Mouse (Mus musculus) MEL (cell line): ENCODE measurements around the gene Gm10197. TPM values are rescaled to one million over a fixed set of nuclear protein-coding genes. Genes with fewer than 3 reads are reported as not detected.

Experiments used
- DNase-seq: peaks from one replicate; pipeline ENCODE4 v3.0.0; 2011; ENCODE audit warnings: low read depth, low spot score
- H3K27ac ChIP-seq: 2 replicates; pipeline ENCODE4 v1.5.1; 2012; ENCODE audit warnings: low read depth, mild to moderate bottlenecking, control low read depth, low read length, moderate library complexity; ENCODE audit not compliant: control insufficient read depth
- H3K27me3 ChIP-seq, 2 experiments: fragments of 150-350 bp in 1 of 2; sonication (generic) in 1 of 2; 2 replicates each; pipeline ENCODE4 v1.6.1; 2012; ENCODE audit warnings: low read length in 2 of 2, mild to moderate bottlenecking in 2 of 2, improper control_type of control experiment in 1 of 2, moderate library complexity in 1 of 2; ENCODE audit not compliant: insufficient read depth in 2 of 2, control insufficient read depth in 1 of 2
- H3K36me3 ChIP-seq, 2 experiments: 2 replicates each; pipeline ENCODE4 v1.6.1; 2012 to 2014; ENCODE audit warnings: low read length in 2 of 2, improper control_type of control experiment in 1 of 2, inconsistent platforms in 1 of 2, mild to moderate bottlenecking in 1 of 2; ENCODE audit not compliant: insufficient read depth in 2 of 2, control insufficient read depth in 1 of 2
- H3K4me1 ChIP-seq, 2 experiments: fragments of 150-350 bp in 1 of 2; sonication (generic) in 1 of 2; 2 replicates each; pipeline ENCODE4 v1.6.1; 2012; ENCODE audit warnings: low read length in 2 of 2, improper control_type of control experiment in 1 of 2, mild to moderate bottlenecking in 1 of 2; ENCODE audit not compliant: insufficient read depth in 2 of 2, control insufficient read depth in 1 of 2
- H3K4me3 ChIP-seq, 2 experiments: fragments of 150-350 bp in 1 of 2; sonication (generic) in 1 of 2; 2 replicates each; pipeline ENCODE4 v1.5.1; 2012; ENCODE audit warnings: low read depth in 2 of 2, low read length in 2 of 2, mild to moderate bottlenecking in 2 of 2, moderate library complexity in 2 of 2, control low read depth in 1 of 2, improper control_type of control experiment in 1 of 2; ENCODE audit not compliant: control insufficient read depth in 1 of 2, insufficient read depth in 1 of 2
- H3K79me2 ChIP-seq: 2 replicates; pipeline ENCODE4 v1.6.1; 2012; ENCODE audit warnings: mild to moderate bottlenecking, low read length, moderate library complexity; ENCODE audit not compliant: control insufficient read depth, poor library complexity, insufficient read depth
- H3K9ac ChIP-seq: 2 replicates; pipeline ENCODE4 v1.6.1; 2012; ENCODE audit warnings: low read depth, mild to moderate bottlenecking, control low read depth, low read length, moderate library complexity; ENCODE audit not compliant: control insufficient read depth, poor library complexity, severe bottlenecking
- H3K9me3 ChIP-seq: fragments of 150-350 bp; sonication (generic); replicated peaks from 2 replicates; pipeline ENCODE4 v1.6.1; 2012; ENCODE audit warnings: mild to moderate bottlenecking, low read length, improper control_type of control experiment, moderate library complexity; ENCODE audit not compliant: insufficient read depth
- BHLHE40 ChIP-seq: IDR thresholded peaks from 2 replicates; pipeline ENCODE4 v1.6.1; 2012; ENCODE audit warnings: low read depth, mild to moderate bottlenecking, inconsistent platforms, low read length, improper control_type of control experiment, borderline replicate concordance
- CHD1 ChIP-seq: IDR thresholded peaks from 2 replicates; pipeline ENCODE4 v1.6.1; 2012; ENCODE audit warnings: low read depth, mild to moderate bottlenecking, inconsistent platforms, low read length, improper control_type of control experiment
- CHD2 ChIP-seq: IDR thresholded peaks from 2 replicates; pipeline ENCODE4 v1.6.1; 2011; ENCODE audit warnings: low read length, improper control_type of control experiment
- E2F4 ChIP-seq: IDR thresholded peaks from 2 replicates; pipeline ENCODE4 v1.6.1; 2011; ENCODE audit warnings: low read depth, low read length, improper control_type of control experiment, borderline replicate concordance
- EP300 ChIP-seq, 2 experiments: IDR thresholded peaks; 2 replicates each; pipeline ENCODE4 v1.6.1; 2011; ENCODE audit warnings: improper control_type of control experiment in 2 of 2, low read length in 2 of 2, low read depth in 1 of 2, mild to moderate bottlenecking in 1 of 2
- ETS1 ChIP-seq: IDR thresholded peaks from 2 replicates; pipeline ENCODE4 v1.6.1; 2012; ENCODE audit warnings: low read depth, mild to moderate bottlenecking, inconsistent platforms, low read length, improper control_type of control experiment, moderate library complexity
- GATA1 ChIP-seq: IDR thresholded peaks from 2 replicates; pipeline ENCODE4 v1.6.1; 2011; ENCODE audit warnings: low read depth, low read length, improper control_type of control experiment
- HCFC1 ChIP-seq: IDR thresholded peaks from 2 replicates; pipeline ENCODE4 v1.6.1; 2012; ENCODE audit warnings: low read depth, mild to moderate bottlenecking, inconsistent platforms, low read length, improper control_type of control experiment, moderate library complexity
- JUND ChIP-seq: IDR thresholded peaks from 2 replicates; pipeline ENCODE4 v1.6.1; 2011; ENCODE audit warnings: low read depth, mild to moderate bottlenecking, improper control_type of control experiment, low read length
- KAT2A ChIP-seq: conservative IDR thresholded peaks from 2 replicates; pipeline ENCODE4 v1.6.1; 2012; ENCODE audit warnings: low read depth, low read length, improper control_type of control experiment, inconsistent platforms
- MAX ChIP-seq: IDR thresholded peaks from 2 replicates; pipeline ENCODE4 v1.6.1; 2011; ENCODE audit warnings: low read length, improper control_type of control experiment
- MAZ ChIP-seq: IDR thresholded peaks from 2 replicates; pipeline ENCODE4 v1.6.1; 2012; ENCODE audit warnings: low read depth, mild to moderate bottlenecking, inconsistent platforms, low read length, improper control_type of control experiment
- MXI1 ChIP-seq: IDR thresholded peaks from 2 replicates; pipeline ENCODE4 v1.6.1; 2011; ENCODE audit warnings: mild to moderate bottlenecking, low read depth, low read length, improper control_type of control experiment
- MYC ChIP-seq: IDR thresholded peaks from 2 replicates; pipeline ENCODE4 v1.6.1; 2011; ENCODE audit warnings: low read depth, mild to moderate bottlenecking, low read length, improper control_type of control experiment, moderate library complexity
- NELFE ChIP-seq: IDR thresholded peaks from 2 replicates; pipeline ENCODE4 v1.6.1; 2011; ENCODE audit warnings: low read depth, low read length, improper control_type of control experiment
- NRF1 ChIP-seq: IDR thresholded peaks from 2 replicates; pipeline ENCODE4 v1.6.1; 2014; ENCODE audit warnings: low read depth, mild to moderate bottlenecking, inconsistent platforms, low read length, improper control_type of control experiment, moderate library complexity; ENCODE audit not compliant: poor library complexity, insufficient read depth, severe bottlenecking
- POLR2A ChIP-seq, 2 experiments: IDR thresholded peaks; 2 replicates each; pipeline ENCODE4 v1.6.1; 2011 to 2012; ENCODE audit warnings: low read length in 2 of 2, mild to moderate bottlenecking in 2 of 2, control low read depth in 1 of 2, improper control_type of control experiment in 1 of 2, low read depth in 1 of 2, moderate library complexity in 1 of 2; ENCODE audit not compliant: control insufficient read depth in 1 of 2, insufficient read depth in 1 of 2, poor library complexity in 1 of 2
- POLR2AphosphoS2 ChIP-seq: IDR thresholded peaks from 2 replicates; pipeline ENCODE4 v1.6.1; 2011; ENCODE audit warnings: low read length, improper control_type of control experiment
- POLR2AphosphoS5 ChIP-seq: IDR thresholded peaks from 2 replicates; pipeline ENCODE4 v1.6.1; 2012; ENCODE audit warnings: low read depth, borderline replicate concordance, mild to moderate bottlenecking, inconsistent platforms, low read length, moderate library complexity, mixed read lengths
- RAD21 ChIP-seq: IDR thresholded peaks from 2 replicates; pipeline ENCODE4 v1.6.1; 2011; ENCODE audit warnings: mild to moderate bottlenecking, low read depth, low read length, improper control_type of control experiment
- RCOR1 ChIP-seq: IDR thresholded peaks from 2 replicates; pipeline ENCODE4 v1.6.1; 2012; ENCODE audit warnings: low read depth, mild to moderate bottlenecking, inconsistent platforms, low read length, improper control_type of control experiment
- SMC3 ChIP-seq: IDR thresholded peaks from 2 replicates; pipeline ENCODE4 v1.6.1; 2011; ENCODE audit warnings: low read depth, low read length, improper control_type of control experiment
- TBP ChIP-seq: IDR thresholded peaks from 2 replicates; pipeline ENCODE4 v1.8.0; 2011; ENCODE audit warnings: low read depth, low read length, improper control_type of control experiment
- TCF12 ChIP-seq: IDR thresholded peaks from 2 replicates; pipeline ENCODE4 v1.6.1; 2014; ENCODE audit warnings: low read depth, mild to moderate bottlenecking, inconsistent platforms, low read length, improper control_type of control experiment, moderate library complexity
- USF1 ChIP-seq: IDR thresholded peaks from 2 replicates; pipeline ENCODE4 v1.6.1; 2014; ENCODE audit warnings: low read depth, mild to moderate bottlenecking, inconsistent platforms, low read length, improper control_type of control experiment, moderate library complexity
- USF2 ChIP-seq, 2 experiments: IDR thresholded peaks; 2 replicates each; pipeline ENCODE4 v1.6.1; 2011 to 2012; ENCODE audit warnings: improper control_type of control experiment in 2 of 2, low read length in 2 of 2, borderline replicate concordance in 1 of 2, inconsistent platforms in 1 of 2, low read depth in 1 of 2, mild to moderate bottlenecking in 1 of 2; ENCODE audit not compliant: insufficient read depth in 1 of 2
- ZC3H11A ChIP-seq: IDR thresholded peaks from 2 replicates; pipeline ENCODE4 v1.6.1; 2012; ENCODE audit warnings: low read depth, mild to moderate bottlenecking, inconsistent platforms, low read length, improper control_type of control experiment
- ZMIZ1 ChIP-seq: IDR thresholded peaks from 2 replicates; pipeline ENCODE4 v1.6.1; 2012; ENCODE audit warnings: low read depth, mild to moderate bottlenecking, inconsistent platforms, low read length, improper control_type of control experiment, moderate library complexity
- ZNF384 ChIP-seq: IDR thresholded peaks from 2 replicates; pipeline ENCODE4 v1.6.1; 2012; ENCODE audit warnings: low read depth, mild to moderate bottlenecking, inconsistent platforms, low read length, improper control_type of control experiment
- polyA plus RNA-seq, 2 experiments: library from polyadenylated mRNA; stranded (reverse) in 1 of 2; unstranded in 1 of 2; fragments of >175 nt in 1 of 2; fragments of >200 nt in 1 of 2; gene quantifications; 2 replicates each; pipeline versions ENCODE4 v1.2.1 to v1.2.4; 2012; ENCODE audit warnings: low replicate concordance in 2 of 2, low read depth in 1 of 2; ENCODE audit not compliant: insufficient read length in 2 of 2, insufficient read depth in 1 of 2, missing spikeins in 1 of 2
- total RNA-seq: library from RNA; depleted of rRNA; stranded (reverse); fragments of 300-350 nt; gene quantifications from 2 replicates; pipeline ENCODE4 v1.2.3, GENCODE M21; 2012; rRNA removed

Gm10197 gene
- total RNA-seq (4.8 and 5.4 TPM in 2 replicates), polyA plus RNA-seq (10 to 100 TPM in 1 of 2 experiments, not detected in 1; 53.0 TPM)

GRCm38 (mm10) chr19:53371666-53372065 lies at the start of gene Gm10197:
TSS of gene Gm10197 (minus strand) at chr19:53371766.
- Histone ChIP-seq H3K27ac (no peak within 1 kb of the TSS), H3K79me2 (no peaks in the 10 kb centered on the region)
- TF ChIP-seq TCF12 = no peak
- no peak for TF ChIP-seq TBP
- TF ChIP-seq E2F4 = no peak
- TF ChIP-seq MAX = no peak
- TF ChIP-seq, all 39 proteins: peak for 0
- H3K27me3 ChIP-seq = no peaks in the 10 kb centered on the region
- no peak within 1 kb of the TSS for H3K9ac ChIP-seq
- no peaks in the 10 kb centered on the region for H3K9me3 ChIP-seq
- H3K4me3 ChIP-seq = no peak within 1 kb of the TSS
- DNase-seq = no peak
- 0 out of 4 replicates have a peak, but pooled peaks cover 0 to 3% of the 10 kb centered on the region in 2 experiments for H3K4me1 ChIP-seq
- H3K36me3 ChIP-seq = no peaks in the 10 kb centered on the region; a peak in 1 of 4 replicates

GRCm38 (mm10) chr19:53420924-53421582 lies 49.5 kb upstream of the Gm10197 start:
- Histone ChIP-seq H3K4me1 (peaks cover 3 to 22% of the 10 kb centered on the region in 2 experiments), H3K4me3 (peak overlapping the region; percentile 58 to 62), H3K9me3 (no peaks in the 10 kb centered on the region), H3K79me2 (no peaks in the 10 kb centered on the region), H3K36me3 (peaks cover 0 to 3% of the 10 kb centered on the region in 2 experiments; a peak in 2 of 4 replicates), H3K27ac (peak overlapping the region; percentile 86), H3K9ac (peak overlapping the region; percentile 65), H3K27me3 (no peaks in the 10 kb centered on the region)
- peak; percentile 98 for DNase-seq
- TF ChIP-seq KAT2A = no peak
- peak; percentile 66; the same call in 1 of the 2 replicates for TF ChIP-seq MAZ
- TF ChIP-seq NRF1 = no peak
- no peak for TF ChIP-seq GATA1
- no peak for TF ChIP-seq BHLHE40
- no peak; the same call in 1 of the 2 replicates for TF ChIP-seq MAX
- peak; percentile 23 for TF ChIP-seq SMC3
- no peak; a peak in 1 of 4 replicates for TF ChIP-seq EP300 (IDR thresholded peaks at IDR 0.05; ENCODE audit: low read depth in 1 of 2, low read length in 2 of 2)
- peak; percentile 52 to 73; a peak in 2 of 4 replicates for TF ChIP-seq POLR2A (IDR thresholded peaks at IDR 0.05; ENCODE audit: control insufficient read depth in 1 of 2, insufficient read depth in 1 of 2, low read depth in 1 of 2, low read length in 2 of 2, poor library complexity in 1 of 2)
- no peak for TF ChIP-seq RAD21
- TF ChIP-seq USF1 = no peak
- no peak for TF ChIP-seq E2F4
- TF ChIP-seq TBP = peak; percentile 82
- TF ChIP-seq POLR2AphosphoS5 = 0 out of 2 replicates have a peak, but pooled peaks have one; percentile 34
- peak; percentile 45; the same call in 1 of the 2 replicates for TF ChIP-seq HCFC1
- TF ChIP-seq NELFE = peak; percentile 59
- TF ChIP-seq ZMIZ1 = no peak
- no peak for TF ChIP-seq RCOR1
- peak; percentile 76 for TF ChIP-seq CHD2
- no peak for TF ChIP-seq CHD1
- peak; percentile 41; the same call in 1 of the 2 replicates for TF ChIP-seq MXI1
- TF ChIP-seq MYC = no peak
- TF ChIP-seq ZC3H11A = no peak
- TF ChIP-seq USF2 (IDR thresholded peaks at IDR 0.05; ENCODE audit: borderline replicate concordance in 1 of 2, insufficient read depth in 1 of 2, low read depth in 1 of 2, low read length in 2 of 2) = no peak
- TF ChIP-seq POLR2AphosphoS2 = no peak; the same call in 1 of the 2 replicates
- TF ChIP-seq JUND = no peak
- TF ChIP-seq ETS1 = no peak; the same call in 1 of the 2 replicates
- TF ChIP-seq ZNF384 = no peak
